Mouse (Mus musculus) right cerebral cortex, postnatal 10 days (tissue): ENCODE measurements at regions not wholly inside any gene's neighbourhood (a gene's known extent, or its start where the extent isn't known, plus 50 kb on each side); places are given as distances from the start of the nearest gene placed in this dataset.
"Not testable (repeated sequence)": the region's sequence is repeated elsewhere in the genome, so short reads cannot be mapped to it uniquely, and the experiment has no call there.

ENCODE experiments used
- DNase-seq, 2 experiments: peaks; one replicate each; pipeline ENCODE4 v3.0.0; 2021; ENCODE audit warnings: low spot score in 2 of 2

DNA sequence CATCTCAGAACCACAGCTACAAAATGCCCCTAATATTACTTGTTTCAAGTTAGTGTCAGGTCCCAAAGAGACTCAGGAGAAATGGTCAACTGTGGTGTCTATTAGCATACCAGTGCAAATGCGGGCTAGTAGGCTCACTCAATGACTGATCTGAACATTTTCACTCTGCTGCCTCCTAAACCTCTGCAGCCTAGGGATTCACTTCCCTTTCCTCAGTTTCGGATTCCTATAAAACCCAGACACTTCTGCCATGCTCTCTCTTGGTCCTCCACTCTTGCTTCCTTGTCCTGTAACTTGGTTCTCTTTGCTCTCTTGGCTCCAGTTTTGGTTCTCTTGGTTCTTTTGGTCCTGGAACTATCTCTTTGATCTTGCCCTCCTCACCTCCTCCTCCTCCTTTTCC lies 206.3 kb upstream of the Spef2 start:
- no peak for DNase-seq

GRCm38 (mm10) chr15:9974999-9975398 lies 202.0 kb upstream of the Prlr start:
- DNase-seq, result no peak

DNA sequence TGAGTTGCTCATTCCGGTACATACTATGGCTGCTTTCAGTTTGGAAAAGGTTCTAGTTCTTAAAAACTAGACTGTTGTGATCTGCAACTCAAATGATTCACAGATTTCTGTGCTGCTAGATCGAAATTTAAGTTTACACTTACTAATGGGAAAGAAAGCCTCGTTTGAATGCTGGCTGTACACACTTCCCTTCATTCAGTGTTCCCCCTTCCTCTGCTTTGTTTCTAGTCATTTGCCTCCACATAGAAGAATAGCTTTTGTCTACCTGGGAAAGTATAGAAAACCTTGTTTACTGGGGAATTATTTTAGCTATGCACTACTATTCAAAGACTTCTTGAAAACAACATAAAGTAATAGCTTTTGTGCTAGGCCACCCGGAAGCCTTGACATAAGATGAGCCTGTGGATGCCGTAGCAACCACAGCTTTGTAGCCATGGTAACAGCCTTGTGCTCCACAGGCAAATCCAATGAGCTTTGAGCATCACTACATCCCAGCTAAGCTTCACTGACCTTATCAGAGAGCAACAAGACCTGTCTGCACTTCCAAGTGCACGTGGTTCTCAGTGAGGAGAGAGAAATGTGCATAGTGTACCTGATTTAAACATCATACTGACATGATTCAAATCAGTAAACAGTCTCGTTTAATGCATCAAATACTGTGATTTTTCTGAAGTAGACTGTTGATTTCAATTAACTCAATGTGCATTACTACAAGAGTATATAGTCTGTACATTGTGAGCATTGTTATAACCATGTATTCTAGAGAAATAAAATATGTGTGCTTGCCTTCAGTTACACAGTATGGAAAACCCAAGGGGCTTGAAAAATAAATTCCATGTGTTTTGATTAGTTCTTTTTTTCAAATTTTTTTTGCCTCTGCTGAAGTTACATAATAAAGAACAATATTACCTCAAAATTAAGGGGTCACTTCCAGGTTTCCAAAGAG lies 165.5 kb upstream of the Prlr start:
- peak; percentile 52 to 74 for DNase-seq

- no peak for DNase-seq
These were observed 159.8 kb upstream of the Prlr start for GRCm38 (mm10) chr15:10017216-10017615.

DNA sequence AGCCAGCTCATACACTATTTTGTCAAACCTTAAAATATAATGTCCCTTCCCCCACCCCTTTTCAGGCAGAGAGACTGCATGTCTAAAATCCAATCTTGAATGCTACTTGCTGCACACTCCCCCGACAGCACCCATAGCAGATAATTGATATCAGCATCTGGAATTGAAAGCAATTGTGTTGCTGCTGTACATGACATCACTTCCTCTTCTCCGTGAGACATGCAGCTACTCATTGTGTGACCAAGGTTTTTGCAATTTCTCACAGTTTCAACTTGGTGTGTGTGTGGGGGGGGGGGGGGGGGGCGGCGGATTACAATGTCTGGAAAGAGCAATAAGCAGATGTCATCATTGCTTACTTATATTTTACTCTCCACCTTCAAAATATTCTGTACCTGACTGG lies 147.1 kb upstream of the Prlr start:
- no peak for DNase-seq

GRCm38 (mm10) chr15:10035561-10035960 lies 141.5 kb upstream of the Prlr start:
- DNase-seq, result no peak

GRCm38 (mm10) chr15:10036576-10036975 lies 140.5 kb upstream of the Prlr start:
- not testable (repeated sequence) for DNase-seq

GRCm38 (mm10) chr15:10073580-10073979 lies 103.5 kb upstream of the Prlr start:
- DNase-seq, result no peak

GRCm38 (mm10) chr15:10074916-10075315 lies 102.1 kb upstream of the Prlr start:
- no peak for DNase-seq

GRCm38 (mm10) chr15:10075391-10076060 lies 101.5 kb upstream of the Prlr start:
- DNase-seq, result peak in 1 of 2 experiments; percentile 26

- DNase-seq, result no peak
These were observed 101.0 kb upstream of the Prlr start for GRCm38 (mm10) chr15:10076061-10076400.

DNA sequence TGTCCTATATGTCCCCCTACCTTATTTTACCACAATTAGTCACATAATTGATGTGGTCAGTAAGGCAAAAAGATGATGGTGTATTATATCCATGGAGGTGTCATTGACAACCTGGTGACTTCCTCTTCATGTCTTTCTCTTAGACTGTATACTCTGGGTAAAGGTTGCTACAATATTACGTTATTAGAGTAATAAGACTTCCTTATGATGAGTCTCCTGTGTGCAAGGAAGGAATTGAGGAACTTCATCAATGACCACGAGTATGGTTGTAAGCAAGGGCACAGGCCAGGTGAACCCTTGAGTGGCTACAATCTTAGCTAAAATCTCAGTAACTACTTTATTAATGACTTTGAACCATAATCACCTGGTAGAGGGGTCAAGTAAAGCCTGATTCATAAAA lies 98.6 kb upstream of the Prlr start:
- DNase-seq, result no peak

GRCm38 (mm10) chr15:10079510-10079909 lies 97.5 kb upstream of the Prlr start:
- DNase-seq, result no peak

DNA sequence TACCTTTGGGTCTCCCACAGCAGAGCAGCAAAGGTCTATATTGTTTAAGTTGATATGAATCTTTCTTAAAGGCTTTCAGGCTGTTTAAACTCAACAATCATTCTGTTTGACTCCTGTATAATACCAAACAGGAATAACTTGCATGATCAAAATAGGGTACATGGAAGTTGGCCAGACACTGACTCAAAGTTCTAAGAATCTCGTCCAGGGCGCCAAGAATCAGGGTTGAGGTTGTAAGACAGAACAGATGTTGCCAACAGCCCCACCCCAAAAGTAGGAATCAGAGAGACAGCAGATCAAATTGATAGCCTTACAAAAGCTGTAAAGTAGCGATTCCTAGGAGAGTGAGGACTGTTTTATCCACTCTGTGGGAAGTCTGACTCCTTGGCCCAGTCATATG lies 88.3 kb upstream of the Prlr start:
- DNase-seq, result no peak

DNA sequence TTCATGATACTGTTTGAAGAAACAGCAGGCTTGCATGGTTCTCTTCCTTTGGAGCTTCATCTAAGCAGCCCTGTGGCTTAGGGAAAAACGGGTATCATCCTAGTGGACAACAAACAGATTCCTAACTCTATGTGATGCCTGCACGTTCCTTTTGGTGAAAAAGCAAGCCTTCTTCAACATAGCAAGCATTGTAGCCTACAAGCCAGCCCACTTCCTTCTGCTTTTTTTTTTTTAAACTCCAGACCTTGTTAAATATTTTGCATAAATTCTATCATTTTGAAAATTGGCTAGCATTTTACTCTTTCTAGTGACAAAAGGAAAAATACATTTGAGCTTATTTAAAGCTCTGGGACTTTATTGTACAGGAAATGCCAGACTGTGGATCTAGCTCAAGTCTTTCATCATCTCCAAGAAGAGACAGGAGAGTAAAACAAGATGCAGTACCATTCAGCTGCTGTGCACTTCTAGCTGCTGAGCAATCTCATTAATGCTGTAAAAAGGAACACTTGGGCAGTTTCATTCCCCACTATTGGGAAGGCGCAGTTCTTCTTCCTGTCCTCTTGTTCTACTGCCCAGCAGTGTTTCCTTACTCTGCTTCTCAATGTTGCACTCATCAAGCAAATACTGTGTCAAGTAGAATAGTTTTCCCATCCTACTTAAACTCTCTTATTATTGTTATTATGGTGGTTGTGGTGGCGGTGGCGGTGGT lies 86.5 kb upstream of the Prlr start:
- no peak for DNase-seq

DNA sequence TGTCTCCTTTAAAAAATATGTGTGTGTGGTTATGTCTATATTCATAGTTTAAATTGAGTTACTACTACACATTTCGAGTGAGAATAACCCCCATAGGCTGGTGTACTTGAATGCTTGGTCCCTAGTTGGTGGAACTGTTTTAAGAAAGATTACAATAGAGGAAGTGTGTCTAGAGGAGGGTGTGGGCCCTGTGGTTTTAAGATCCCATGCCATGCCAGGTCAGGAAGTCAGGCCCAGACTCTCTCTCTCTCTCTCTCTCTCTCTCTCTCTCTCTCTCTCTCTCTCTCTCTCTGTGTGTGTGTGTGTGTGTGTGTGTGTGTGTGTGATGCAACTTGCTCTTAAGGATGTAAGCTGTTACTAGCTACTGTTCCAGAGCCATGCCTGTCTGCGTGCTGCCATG lies 73.7 kb upstream of the Prlr start:
- DNase-seq, result no peak

- not testable (repeated sequence) for DNase-seq
These were observed 71.6 kb upstream of the Prlr start for GRCm38 (mm10) chr15:10105211-10105976.

DNA sequence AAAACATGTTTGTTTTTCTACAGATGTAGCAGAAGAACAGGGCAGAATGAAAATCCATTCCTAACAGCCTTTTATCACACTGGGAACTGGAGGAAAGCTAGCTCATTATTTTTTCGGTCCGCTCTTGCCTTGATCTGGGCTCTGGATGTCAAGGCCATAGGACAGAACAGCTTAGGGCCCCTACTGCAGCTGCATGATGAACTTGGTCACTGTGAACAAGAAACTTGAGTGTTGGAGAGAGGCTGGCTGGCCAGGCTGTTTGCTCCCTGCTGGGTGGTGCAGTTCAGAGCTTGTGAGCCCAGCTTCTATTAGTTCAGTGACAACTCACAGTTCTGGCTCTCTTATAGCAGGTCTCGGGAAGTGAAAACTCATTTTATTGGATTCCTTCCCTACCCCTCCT lies 70.2 kb upstream of the Prlr start:
- no peak for DNase-seq
